Mouse (Mus musculus): ENCODE measurements around the gene Fcor.

Fcor gene

GRCm38 (mm10) chr8:3671980-3672491 lies at the start of gene Fcor:
Fcor (minus strand) TSS chr8:3672362.
- DNase-seq = peak; percentile 87

GRCm38 (mm10) chr8:3721041-3721440 lies 48.9 kb upstream of the Fcor start:
- no peak for DNase-seq

GRCm38 (mm10) chr8:3720551-3720950 lies 48.4 kb upstream of the Fcor start, which contains the start of gene Clec4g:
Clec4g (minus strand) TSS chr8:3720651.
- no peak for DNase-seq

- peak; percentile 28 for DNase-seq
These were observed 46.4 kb upstream of the Fcor start for GRCm38 (mm10) chr8:3718559-3718958.

GRCm38 (mm10) chr8:3717321-3717954 lies 45.3 kb upstream of the Fcor start:
- DNase-seq = no peak

- DNase-seq = no peak
These were observed 39.5 kb upstream of the Fcor start for GRCm38 (mm10) chr8:3711646-3712045.

GRCm38 (mm10) chr8:3710312-3710711 lies 38.1 kb upstream of the Fcor start:
- no peak for DNase-seq

GRCm38 (mm10) chr8:3707611-3708010 lies 35.4 kb upstream of the Fcor start:
- DNase-seq = no peak

- no peak for DNase-seq
These were observed 33.5 kb upstream of the Fcor start for GRCm38 (mm10) chr8:3705711-3706110.

GRCm38 (mm10) chr8:3701491-3701890 lies 29.3 kb upstream of the Fcor start:
- no peak for DNase-seq

- DNase-seq = no peak
These were observed 22.0 kb upstream of the Fcor start, which contains the start of gene Fcer2a for GRCm38 (mm10) chr8:3694121-3694520. Fcer2a (minus strand) TSS chr8:3694175.

GRCm38 (mm10) chr8:3690774-3691173 lies 18.6 kb upstream of the Fcor start:
- no peak for DNase-seq

GRCm38 (mm10) chr8:3687537-3687936 lies 15.4 kb upstream of the Fcor start:
- no peak for DNase-seq

- DNase-seq = no peak
These were observed 13.3 kb upstream of the Fcor start for GRCm38 (mm10) chr8:3685422-3685821.

- DNase-seq = no peak
These were observed 12.4 kb upstream of the Fcor start for GRCm38 (mm10) chr8:3684530-3684929.

GRCm38 (mm10) chr8:3683408-3684176 lies 11.4 kb upstream of the Fcor start:
- DNase-seq = no peak

GRCm38 (mm10) chr8:3682435-3682834 lies 10.3 kb upstream of the Fcor start:
- no peak for DNase-seq

- DNase-seq = no peak
These were observed 7.5 kb upstream of the Fcor start for GRCm38 (mm10) chr8:3679656-3680055.

GRCm38 (mm10) chr8:3679236-3679635 lies 7.1 kb upstream of the Fcor start:
- no peak for DNase-seq

- no peak for DNase-seq
These were observed 6.7 kb upstream of the Fcor start for GRCm38 (mm10) chr8:3678831-3679230.

GRCm38 (mm10) chr8:3676993-3677579 lies 4.9 kb upstream of the Fcor start:
- no peak for DNase-seq

- DNase-seq = peak; percentile 93
These were observed 4.2 kb upstream of the Fcor start, which contains the start of gene Trappc5 for GRCm38 (mm10) chr8:3676131-3676992. Trappc5 (plus strand) TSS chr8:3676299.

GRCm38 (mm10) chr8:3674671-3675070 lies 2.5 kb upstream of the Fcor start:
- no peak for DNase-seq

Data from layer of hippocampus, adult 9-11 months (tissue).